Mouse (Mus musculus) adrenal gland, postnatal 14 days (tissue): Measurements from ENCODE around the gene Kif26b. TPM values are rescaled to one million over a fixed set of nuclear protein-coding genes. Genes with fewer than 3 reads are reported as not detected.

Source experiments
- DNase-seq: peaks from one replicate; pipeline ENCODE4 v3.0.0; 2021; ENCODE audit warnings: mixed read lengths
- total RNA-seq: library from RNA; stranded (reverse); gene quantifications from 2 replicates; pipeline ENCODE4 v1.2.3, GENCODE M21; 2021

Gene Kif26b
- total RNA-seq, 1 experiment from 2014 or later, result 3.0 TPM

DNA sequence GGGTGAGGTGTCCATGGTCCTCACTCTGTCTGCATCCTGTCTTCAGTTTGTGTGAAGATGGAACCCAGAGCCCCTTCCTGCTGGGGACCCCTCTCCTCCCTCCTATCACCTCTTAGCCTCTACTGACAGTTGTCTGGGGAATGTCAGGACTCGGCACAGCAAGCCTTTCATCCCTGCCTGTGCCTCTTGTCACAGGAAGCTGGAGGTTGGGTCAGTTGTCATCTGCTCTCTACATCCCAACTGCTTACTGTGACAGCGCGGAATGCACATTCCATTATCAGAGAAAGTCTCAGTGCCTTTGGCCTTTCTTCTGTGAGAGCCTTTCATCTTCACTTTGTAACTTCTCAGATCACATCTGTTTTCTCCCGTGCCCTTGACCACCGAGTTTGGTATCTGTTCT, 132.6 kb downstream of the Kif26b start:
- DNase-seq, result no peak

DNA sequence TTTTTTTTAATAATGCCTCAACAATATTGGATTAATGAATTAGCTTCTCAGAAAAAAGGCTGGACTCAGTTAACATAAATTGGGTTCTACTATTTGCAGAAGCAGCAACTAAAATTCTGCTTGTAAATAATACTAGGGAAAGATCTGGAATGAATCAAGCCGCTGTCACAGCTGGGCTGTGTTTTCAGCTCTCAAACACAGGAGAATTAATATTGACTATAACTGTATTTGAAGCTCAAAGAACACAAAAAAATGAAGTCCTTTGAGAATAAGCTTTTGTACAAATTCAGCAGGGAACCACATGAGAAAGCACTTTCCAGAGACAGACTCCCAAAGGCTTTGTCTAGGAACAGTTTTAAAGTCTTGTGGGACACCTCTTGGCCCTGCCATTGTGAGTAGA, 134.6 kb downstream of the Kif26b start:
- no peak for DNase-seq

DNA sequence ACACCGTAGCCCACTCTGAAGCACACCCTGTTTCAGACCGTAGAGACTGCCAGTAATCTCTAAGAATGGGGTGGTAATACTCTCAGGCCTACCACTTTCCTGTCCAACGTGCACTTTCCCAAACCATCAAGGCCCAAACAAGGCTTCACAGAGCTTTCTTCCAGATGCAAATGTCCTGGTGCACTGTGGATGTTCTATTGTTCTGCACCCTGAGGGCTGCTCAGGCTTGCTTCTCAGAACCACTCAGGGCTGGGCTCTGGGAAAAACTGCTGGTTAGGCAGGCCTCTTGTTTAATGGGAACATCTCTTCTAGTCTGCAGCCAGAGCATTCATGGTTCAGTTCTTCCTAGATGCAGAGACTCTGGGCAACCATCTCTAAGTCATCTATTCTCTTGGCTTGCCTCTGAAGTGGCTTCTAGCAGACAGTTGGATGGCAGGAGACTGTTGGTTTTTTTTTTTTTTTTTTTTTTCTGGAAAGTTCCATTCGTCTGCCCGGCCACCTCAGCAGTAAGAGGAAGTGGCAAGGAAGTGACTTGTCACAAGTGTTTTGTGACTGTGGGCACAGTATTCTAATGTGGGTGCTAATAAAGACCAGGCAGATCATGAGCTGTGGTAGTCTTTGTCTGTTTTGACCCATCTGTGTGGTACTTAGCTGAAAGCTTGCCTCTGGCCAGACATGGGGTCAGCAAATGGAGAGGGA, 135.5 kb downstream of the Kif26b start:
- no peak for DNase-seq

DNA sequence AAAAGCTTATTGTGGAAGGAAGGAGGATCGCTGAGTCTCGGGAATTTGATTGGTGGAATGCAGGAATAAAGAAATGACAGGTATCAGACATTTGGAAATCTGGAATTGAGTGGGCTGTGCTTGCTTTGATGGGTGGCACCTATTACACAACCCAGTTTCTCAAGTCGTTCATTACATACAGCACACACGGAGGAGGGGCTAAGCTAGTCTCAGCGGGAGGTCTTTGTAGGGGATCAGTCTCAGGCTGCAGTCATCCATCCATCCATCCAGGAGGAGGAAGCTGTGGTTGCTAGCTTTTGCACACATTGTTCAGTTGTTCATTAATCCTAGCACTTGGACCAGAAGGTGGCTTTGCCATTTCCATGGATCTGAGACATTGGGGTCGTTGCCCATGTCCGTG, 137.6 kb downstream of the Kif26b start:
- DNase-seq, result no peak

DNA sequence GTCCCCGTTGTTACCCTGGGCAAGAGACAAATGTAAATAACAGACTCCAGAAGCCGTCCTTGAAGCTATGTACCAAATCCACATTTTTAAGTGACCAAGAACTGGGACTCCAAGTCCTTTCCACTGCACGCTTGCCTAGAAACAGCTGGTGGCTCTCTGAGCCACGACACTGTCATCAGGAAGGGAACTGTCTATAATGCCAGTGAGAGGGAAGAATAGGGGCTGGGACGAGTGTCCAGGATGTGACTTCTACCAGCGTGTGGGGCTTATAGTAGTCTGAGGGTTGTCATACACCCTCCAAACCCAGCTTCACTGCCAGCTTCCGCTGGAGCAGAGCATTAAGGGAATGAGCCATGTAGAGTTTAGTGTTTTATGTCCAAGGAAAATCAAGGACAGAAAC, 138.9 kb downstream of the Kif26b start:
- DNase-seq, result no peak

DNA sequence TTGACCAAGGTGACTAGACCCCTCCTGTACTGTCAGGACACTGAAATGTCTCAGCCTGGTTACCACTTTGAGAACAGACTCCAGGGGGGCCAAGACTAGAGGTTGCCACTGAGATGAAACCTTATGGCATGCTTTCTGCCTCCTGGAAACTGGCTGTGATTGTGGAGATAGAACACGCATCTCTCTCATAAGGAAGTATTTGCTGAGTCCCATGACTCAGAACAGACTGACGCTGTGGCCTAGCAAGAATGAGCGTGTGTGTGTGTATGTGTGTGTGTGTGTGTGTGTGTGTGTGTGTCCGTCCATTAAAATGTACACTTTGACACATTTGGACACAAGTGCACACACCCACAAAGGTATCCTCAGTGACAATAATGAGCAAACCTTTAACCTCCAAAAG, 140.0 kb downstream of the Kif26b start:
- DNase-seq, result no peak

DNA sequence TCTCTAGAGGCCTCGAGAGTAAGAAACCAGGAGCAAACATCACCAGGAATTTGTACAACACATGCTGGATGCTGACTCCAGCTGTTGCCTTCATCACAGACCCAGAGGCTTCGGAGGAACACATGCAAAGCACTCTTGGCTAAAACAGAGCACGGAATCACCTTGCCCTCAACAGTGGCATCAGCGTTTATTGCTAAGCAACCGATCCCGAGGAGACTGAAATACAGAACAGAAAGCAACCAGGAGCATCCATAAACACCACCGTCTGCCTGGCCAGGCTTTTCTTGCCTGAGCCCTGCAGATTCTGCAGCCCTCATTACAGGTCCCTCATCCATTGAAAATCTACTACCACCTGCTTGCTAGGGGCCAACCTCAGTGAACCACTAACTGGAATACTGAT, 144.1 kb downstream of the Kif26b start:
- DNase-seq, result no peak

DNA sequence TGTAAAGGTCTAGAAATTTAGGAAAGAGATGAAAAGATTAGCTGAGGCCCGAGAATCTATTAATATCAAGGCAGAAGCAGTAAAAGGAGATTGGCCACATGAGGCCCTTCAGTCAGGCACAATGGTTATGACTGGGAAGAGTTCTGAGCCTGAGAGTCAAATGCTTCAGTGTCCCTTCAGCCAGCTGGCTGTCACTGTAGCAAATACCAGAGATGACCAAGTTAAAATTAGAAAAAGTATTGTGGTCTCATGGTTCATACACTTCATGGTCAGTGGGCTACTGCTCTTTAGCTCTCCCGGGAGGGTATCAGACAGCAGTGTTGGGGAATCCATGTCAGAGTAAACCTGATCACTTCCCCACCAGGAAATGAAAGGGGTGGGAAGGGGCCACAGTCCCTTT, 144.6 kb downstream of the Kif26b start:
- DNase-seq, result no peak

DNA sequence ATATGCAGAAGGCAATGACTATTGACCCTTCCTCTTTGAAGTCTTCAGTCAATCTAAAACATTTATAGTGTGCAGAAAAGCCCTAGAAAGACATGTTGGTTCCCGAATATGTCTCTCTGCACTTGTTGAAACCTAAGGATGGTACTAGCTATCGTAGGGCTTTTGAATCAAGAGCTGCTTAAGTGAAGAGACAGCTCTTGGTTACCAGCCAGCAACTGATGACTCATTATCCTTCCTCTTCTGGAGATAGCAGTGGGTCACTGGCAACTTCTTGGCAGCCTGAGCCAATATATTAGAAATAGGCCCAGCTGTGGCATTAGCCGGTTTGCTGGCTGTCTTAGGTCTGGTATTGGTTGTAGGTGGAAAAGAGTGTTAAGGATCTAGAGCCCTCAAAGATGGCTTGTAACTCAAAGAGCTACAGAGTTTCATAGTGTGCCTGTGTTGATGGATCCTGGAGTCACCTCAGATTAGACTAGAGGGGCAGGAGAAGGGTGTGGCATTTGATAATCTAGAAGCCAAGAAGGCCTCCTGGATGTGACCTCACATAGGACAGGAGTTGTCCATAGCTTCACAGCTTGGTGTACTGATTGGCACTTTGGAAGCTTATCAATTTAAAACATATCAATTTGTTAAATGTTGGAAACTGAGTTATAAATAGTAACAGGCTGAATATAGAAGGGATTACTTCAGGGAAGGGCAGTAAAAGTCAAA, 146.8 kb downstream of the Kif26b start:
- DNase-seq, result peak; percentile 69

DNA sequence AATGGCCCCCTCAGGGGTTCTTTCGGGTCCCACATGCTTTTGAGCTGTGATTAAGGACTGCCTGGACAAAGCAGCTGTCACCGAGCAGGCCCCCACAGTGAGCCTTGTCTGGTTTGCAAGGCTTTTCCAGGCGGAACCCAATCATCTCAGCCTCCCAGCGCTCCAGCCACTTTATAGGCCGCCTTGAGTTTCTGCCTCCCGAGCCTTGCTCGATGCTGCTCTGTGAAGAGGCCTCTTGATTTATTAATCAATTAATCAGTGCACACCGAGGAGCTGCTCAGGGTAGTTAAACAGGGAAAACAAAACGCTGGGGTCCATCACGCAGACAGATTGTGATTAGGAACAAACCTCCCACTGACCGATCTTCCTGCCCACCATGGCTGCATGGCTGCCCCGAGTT, 148.2 kb downstream of the Kif26b start:
- DNase-seq, result no peak

DNA sequence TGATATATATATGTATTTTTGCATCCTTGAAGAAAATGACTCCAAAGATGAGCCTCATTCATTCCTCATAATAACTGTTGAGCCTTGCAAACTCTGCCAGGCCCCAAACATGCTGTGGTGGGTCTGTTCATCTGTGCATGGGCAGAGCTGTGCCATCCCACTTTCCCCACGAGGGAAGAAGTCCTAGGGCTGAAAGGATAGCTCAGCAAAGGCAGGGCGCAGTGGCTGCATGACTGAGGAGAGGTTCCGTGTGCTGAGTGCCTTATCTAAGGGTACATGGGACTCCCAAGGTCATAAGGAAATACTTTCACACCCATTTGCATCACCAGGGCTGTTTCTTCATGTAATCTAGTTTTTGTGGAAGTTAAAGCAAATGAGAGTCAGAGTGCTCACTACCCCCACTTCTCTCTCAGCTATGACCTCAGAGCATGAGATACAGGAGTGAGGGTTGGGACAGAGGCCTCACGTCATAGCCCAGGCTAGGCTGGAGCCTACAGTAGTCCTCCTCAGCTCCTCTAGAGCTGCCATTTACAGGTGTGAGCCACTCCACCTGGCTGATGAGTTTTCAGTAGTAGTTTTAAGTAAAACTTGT, 148.8 kb downstream of the Kif26b start:
- DNase-seq, result no peak

DNA sequence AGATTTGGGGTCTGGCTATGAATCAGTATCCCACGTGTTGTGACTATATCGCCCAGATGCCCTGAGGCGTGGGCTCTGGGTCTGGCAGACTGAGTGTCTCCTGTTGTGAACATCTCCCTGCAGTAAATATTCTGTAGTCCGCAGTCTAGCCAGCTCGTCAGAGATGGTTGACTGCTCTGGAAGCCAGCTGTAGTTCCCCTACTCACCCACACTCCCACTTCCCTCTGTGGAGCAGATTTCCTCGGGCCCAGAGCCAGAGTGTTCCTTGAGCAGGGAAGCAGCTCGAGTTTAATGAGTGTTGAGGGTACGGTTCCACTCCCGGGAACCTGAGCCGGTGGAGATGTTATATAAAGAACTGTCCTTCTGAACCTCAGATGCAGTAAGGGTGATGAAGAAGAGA, 154.7 kb downstream of the Kif26b start:
- no peak for DNase-seq

DNA sequence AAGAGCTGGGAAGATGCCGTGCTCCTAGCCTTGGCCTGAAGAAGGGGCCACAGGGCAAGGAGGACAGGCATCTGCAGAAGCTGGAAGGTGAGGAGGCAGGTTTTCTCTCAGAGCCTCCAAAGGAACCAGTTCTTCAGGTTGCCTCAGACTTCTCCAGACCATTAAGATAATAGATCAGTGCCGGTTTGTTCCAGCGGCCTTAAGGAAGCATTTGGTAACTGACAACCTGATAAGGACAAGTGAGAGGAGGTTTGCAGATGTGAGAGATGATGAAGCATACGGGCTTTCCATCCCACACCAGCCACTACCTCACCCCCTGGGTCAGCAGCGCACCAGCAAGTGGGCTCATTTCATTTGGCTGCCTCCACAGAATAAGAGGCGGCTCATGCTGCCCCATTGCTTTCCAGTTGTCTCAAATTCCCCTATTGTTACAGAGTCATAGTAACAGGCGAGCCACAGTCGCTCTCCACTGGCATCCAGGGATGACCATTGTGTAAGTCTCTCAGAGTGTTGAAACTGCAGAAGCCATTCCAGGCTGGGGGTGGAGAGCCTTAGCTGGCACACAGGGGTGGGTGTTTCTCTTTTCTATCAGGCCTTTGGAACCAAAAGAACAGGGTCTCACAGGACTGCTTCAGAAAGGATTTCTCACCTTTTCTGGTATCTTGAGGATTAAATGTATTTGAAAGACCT, 156.2 kb downstream of the Kif26b start:
- no peak for DNase-seq

DNA sequence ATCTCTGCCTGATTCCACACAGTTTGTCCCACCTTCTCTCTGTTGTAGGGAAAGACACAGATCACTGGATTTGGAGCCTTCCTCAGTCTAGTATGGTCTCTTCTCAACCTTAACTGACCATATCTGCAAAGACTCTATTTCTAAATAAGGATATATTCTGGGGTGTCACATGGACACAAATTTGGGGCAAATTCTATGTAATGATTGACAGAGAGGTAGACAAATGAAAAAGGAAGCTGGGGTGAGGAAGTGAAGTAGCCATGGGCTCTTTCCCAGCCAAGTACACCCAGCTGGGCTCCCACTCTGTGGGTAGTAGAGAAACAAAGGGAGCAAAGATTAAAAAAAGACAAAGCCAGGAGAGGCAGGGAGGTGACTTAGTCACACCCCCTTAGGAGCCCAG, 158.0 kb downstream of the Kif26b start:
- DNase-seq, result no peak

DNA sequence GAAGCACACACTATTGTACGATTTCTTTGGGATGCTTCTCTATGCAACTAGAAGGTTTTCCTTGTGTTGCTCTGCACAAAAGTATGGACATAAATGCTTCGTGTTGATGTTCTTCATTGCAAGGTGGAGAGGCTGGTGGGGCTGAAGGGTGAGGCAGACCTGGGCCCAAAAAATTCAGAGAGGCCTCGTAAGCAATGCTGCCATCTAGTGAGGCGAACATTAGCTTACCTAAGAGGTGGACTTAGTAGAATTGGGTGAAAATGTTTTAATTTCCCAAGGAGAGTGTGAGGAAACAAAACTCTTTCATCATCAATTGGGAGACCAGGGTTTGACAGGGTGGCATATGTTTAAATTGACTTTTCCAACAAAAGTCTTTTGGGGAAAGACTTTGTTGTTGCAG, 160.6 kb downstream of the Kif26b start:
- DNase-seq, result no peak

DNA sequence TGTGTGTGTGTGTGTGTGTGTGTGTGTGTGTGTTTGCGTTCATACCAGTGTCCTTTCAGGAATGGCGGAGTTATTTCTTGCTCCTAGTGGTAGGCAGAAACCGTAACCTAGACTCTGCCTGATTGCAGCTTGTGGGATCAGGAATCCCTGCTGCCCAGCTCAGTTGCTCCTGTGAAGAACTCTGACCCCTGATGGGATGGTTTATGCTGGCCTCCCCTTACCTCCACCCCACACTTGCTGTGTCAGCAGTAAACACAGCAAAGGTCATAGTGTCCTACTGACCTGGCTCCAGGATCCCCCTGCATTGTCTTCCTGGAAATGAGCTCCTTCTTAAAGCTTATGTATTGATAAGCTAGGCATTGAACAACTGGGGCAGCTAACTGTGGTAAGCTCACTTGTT, 162.8 kb downstream of the Kif26b start:
- DNase-seq, result no peak

DNA sequence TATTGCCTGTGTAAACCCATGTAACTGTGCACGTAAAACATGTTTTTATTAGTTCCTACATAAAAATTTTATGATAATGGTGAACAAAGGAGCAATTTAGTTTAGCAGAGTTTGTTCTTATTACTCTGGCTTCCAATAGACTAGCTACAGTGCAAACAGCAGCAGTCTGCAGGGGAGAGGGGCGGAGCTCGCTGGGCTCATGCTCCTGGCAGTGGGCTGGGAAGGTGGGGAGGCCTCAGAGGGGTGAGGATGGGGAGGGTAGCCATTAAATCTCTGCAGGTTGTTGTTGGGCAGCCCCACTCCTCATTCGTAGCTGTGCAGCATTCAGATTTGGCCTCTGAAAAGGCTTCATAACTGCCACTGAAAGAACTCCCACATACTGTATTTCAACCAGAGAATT, 171.2 kb downstream of the Kif26b start:
- DNase-seq, result no peak

DNA sequence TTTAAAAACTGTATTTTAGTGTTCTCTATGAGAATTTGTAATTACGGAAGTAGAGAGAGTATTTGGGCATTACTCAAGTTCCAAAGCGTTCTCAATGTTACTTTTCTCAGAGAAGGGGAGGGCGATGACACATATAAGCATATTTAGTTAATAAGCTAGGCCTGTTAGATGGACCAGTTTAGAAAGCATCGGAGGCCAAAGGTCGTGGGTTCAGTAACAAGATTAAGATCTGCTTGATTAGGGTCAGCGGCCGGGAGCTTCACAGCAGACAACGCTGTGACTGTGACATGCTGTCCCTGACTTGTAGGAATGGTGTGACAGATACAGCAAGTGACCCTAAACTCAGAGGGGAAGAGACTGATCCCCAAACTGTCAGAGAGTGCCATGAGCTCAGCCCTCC, 174.6 kb downstream of the Kif26b start:
- no peak for DNase-seq

DNA sequence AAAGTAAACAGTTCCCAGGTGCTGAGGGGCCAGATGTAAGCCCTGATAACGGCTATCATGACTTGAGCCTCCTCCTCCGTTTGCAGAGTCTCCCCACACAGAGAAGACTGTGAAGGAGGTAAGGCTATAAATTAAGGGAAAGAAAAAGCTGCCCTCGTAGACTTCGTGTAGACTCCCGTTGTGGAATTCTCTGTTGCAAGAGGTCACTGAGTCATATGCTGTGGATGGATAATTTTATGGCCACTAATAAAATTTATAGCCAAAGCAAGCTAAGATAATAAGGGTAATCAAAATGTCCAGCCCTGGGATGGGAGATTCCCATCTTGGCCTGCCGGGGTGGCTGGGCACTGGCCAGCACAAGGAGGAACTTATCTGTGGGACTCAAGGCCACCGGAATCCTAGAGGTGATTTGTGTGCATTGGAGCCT, 179.0 kb downstream of the Kif26b start:
- peak; percentile 76 for DNase-seq

DNA sequence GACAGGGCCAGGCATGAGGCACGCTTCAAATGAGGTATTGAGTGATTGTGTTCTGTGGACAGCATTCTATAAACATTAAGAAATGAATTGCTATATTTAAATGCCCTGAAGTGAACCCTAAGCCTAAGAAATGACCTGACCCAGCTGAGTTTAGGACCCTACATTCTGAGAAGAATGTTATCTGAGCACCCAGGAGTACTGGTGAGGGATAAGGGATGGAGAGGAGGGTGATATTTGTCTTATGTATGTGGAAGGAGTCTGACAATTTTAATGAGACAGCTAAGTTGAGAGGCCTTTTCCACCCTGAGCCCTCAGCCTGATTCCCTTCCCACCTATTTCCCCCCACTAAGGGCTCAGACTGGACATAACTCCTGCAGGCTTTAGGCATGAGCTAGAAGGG, 179.4 kb downstream of the Kif26b start:
- no peak for DNase-seq

DNA sequence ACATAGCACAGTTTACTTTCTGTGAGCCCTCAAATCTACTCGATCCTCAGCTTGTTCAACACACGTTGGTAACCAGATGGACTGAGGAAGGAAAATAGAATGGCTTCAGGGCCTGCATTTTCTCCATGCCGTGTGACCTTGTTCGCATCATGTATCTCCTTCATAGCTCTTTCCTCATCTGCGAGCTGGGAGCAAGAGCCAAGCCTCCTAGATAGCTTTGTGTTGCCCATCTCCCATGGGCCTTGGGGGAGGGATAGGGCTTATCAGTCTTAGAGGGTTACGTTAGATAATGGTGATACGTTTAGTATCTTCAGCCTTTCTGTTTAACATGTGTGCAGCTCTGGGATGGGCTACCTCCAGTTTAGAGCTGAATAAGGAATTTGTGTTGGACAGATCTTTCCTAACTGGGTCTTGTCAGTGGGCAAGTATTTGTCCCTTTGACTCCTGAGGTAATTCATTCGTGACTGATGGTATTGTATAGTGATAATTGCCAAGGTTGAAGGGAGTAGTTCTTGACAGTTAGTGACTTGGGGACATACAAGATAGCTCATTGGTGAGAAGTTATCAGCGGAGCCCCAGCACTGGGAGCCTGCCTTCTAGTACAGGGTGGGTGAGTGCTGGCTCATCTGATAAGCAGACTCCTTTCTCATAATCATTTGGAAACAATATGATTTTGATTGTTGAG, 183.4 kb downstream of the Kif26b start:
- DNase-seq, result no peak

DNA sequence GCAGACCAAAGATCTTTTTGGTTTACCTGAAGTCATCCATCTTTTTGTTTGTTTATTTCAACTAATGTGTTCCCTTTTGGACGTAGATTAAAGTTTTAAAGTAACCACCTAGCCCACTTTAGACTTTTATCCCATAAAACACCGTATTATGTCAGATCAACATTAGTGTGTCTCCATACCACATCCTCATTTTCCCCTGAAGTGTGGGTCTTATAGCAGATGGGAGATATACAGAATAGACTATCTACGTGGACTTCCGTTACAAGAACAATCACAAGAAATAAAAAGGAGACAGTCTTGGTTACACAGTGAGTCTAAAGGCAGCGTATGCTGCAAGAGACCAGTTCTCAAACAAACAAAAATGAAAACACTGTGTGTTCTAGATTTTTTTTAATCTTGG, 185.3 kb downstream of the Kif26b start:
- DNase-seq, result no peak

DNA sequence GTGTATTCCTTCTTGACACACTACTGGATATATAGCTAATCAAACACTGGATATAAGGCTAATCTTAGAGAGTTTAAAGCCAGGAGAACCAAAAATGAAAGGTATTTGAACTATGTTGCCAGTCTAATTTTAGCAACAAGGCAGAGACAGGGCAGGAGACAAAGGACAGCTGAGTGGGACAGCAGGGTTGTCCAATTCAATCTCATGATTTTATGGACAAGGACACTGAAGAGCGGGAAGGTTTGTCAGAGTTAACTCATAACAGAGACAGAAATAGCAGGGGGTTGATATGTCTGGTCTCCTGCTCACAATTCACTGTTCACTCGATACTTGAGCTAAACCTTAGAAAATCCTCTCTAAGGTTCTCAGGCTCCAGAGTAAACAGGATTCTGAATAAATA, 187.5 kb downstream of the Kif26b start:
- DNase-seq, result no peak
